Mouse (Mus musculus) forelimb bud, embryonic 11.5 days (tissue): ENCODE data around the gene Gm26602.
"Not testable (repeated sequence)": the region's sequence is repeated elsewhere in the genome, so short reads cannot be mapped to it uniquely, and the experiment has no call there.

Experiments
- DNase-seq: peaks from one replicate; pipeline ENCODE4 v3.0.0-alpha.2; 2012; ENCODE audit warnings: low read depth, low spot score

Gm26602 gene

DNA sequence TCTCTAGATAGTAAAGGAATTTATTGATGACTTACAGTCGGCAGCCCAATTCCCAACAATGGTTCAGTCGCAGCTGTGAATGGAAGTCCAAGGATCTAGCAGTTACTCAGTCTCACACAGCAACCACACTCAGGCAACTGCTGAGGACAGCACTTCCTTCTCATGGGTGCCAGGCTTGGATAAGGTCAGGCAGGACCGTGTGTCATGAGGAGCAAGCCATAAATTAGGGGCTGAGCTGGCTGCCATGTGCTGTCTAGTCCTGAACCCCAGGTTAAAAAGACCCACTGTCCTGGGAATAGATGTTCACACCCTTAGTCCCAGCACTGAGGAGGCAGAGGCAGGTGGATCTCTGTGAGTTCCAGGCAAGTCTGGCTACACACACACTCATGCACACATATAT is 25.7 kb upstream of the Gm26602 start:
- DNase-seq: not testable (repeated sequence)

DNA sequence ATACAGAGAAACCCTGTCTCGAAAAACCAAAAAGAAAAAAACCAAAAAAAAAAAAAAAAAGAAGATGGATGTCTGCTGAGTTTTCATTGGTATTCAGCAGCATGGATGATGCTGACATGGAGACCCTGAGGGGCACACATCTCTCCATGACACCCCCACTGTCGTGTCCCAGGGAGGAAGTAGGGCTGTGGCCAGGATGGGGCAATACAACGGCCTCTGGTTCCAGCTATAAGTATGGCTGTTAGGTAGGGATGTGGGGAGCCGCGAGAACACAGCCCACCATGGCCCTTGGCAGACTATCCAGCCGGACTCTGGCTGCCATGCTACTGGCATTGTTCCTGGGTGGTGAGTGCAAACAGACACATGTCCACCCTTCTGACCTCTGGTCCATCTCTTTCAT is 24.6 kb upstream of the Gm26602 start, which contains the start of gene Elane:
Elane (plus strand) TSS at position 194 of the 400 bp plus-strand sequence.
- DNase-seq: no peak

DNA sequence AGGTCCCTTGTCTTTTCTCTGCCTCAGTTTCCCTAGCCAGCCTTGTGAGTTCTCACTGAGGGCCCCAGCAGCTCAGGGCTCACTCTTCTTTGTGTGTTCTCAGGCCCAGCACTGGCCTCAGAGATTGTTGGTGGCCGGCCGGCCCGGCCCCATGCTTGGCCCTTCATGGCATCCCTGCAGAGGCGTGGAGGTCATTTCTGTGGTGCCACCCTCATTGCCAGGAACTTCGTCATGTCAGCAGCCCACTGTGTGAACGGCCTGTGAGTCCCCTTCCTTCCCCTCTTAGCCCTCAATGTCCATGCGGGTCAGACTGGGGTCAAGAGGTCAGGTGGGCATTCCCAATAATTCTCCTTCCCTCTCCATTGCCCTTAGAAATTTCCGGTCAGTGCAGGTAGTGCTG is 24.0 kb upstream of the Gm26602 start:
- no peak for DNase-seq

DNA sequence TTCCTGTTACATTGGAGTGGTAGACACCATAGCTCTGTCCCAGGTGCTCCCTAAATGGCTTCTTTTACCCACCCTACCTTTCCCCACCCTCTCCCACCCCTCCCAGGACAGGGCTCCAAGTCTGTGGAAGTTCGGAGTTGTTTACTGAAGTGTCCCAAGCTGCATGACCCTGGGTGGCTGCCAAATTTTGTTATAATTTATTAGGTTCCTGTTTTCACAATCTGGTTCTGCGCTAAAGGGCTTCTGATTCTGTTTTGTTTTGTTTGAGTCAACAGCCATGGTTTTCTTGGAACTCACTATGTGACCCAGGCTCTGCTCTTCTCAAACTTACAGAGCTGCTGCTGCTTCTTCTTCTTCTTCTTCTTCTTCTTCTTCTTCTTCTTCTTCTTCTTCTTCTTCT is 21.3 kb upstream of the Gm26602 start:
- DNase-seq: no peak

DNA sequence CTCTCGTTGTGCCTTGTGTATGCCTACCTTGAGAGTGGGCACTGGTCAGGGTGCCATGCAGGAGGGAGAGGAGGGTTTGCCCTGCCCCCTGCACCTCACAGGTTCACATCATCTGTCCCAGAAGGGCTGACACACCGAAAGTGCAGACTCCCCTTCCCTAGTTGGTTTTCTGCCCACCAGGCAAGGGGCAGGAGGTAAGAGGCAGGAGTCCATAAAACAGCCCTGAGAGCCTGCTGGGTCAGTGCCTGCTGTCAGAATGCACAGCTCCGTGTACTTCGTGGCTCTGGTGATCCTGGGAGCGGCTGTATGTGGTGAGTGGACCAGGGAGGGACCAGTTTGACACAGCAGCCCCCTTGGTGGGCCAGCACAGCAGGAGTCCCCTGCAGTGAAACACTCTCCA is 20.0 kb upstream of the Gm26602 start, which contains the start of gene Cfd:
Cfd (plus strand) TSS at position 184 of the 400 bp plus-strand sequence.
- no peak for DNase-seq

DNA sequence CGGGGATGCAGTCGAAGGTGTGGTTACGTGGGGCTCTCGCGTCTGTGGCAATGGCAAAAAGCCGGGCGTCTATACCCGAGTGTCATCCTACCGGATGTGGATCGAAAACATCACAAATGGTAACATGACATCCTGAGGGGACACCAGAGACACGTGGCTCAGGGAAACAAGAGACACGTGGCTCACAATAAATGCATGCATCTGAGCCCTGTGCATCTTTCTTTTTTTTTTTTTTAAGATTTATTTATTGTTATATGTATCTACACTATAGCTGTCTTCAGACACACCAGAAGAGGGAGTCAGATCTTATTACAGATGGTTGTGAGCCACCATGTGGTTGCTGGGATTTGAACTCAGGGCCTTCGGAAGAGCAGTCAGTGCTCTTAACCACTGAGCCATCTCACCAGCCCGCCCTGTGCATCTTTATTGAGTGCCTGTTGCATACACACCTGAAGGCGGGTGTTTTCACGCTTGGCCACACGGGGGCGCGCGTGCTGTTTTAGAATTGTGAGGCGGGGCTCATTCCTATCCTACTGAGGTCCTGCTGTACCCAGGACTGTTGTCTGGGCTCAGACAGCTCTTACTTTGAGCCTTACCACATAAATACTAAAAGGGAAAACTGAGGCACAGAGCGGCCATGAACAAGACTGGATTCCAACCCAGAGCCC is 18.1 kb upstream of the Gm26602 start:
- DNase-seq: peak; percentile 66

DNA sequence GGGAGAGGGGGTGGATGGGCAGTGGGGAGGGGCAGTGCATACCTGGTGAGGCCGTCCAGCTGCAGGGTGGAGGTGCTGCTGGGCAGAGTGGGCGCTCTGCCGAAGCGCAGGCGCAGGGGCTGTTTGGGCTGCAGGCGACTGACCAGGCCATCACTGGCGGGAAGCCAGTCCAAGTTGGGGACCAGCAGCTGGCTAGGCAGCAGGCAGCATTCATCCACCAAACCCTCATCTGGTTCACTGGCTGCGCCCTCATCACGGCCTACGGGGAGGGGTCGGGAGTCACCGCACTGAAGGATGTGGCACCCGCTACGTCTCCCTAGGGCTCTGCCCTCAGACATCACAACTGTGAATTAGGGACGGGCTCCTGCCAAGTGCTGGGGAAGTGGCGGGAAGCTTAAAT is 14.3 kb upstream of the Gm26602 start:
- DNase-seq: no peak

DNA sequence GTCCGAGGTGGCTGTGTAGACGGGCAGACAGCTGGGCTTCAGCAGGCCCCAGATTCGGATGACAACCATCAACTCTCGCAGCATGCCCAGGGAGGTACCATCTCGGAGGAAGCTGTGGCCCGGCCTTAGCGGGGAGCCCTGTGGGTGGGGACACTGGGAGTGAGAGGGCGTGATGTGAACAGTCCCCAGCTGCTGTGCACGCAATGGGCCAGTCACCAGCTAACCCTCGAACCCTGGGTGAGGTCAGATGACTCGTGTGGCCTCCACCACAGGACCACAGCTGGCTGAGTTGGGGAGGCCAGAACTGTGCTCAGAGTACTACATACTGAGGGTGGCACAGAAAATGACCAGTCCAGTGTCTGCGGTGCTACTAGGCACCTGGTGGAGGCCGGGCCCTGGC is 13.8 kb upstream of the Gm26602 start:
- DNase-seq: no peak

DNA sequence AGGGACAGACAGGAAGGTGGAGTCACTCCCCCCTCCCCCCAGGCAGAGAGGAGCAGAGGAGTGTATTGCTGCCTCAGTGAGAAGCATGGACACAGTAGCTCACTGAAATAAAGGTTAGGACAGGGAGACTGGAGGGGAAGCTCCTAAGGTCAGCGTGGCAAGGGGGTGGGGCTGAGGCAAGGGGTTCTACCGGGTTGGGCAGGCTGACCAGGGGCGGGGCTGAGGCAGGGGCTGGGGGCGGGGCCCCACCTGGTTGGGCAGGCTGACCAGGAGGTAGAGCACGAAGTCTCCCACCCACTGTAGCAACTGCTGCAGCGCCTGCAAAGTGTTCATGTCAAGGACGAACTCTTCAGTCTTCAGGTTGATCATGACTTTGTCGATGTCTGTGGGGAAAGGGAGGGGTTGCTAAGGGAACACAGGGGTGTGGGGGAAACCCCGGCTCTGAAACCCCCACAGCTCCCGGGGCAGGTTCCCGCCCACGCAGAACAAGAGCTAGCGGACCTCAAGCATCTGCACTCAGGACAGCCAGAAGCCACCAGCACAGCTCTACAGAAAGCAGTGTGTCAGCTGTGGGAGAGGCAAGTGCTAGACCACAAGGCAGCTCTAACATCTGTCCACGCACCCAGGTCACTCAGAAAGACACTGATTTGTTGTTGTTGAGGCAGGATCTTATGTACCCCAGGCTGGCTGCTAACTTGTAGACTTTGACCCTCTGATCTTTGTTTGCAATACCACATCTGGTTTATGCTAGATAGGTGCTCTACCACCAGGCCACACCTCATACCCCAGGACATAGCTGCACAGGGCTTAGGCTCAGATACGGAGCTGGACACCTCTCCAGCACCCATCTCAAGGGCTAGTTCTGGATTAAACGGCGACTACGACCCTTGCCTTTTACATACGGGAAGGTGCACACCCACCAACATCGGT is 13.1 kb upstream of the Gm26602 start:
- DNase-seq: no peak

DNA sequence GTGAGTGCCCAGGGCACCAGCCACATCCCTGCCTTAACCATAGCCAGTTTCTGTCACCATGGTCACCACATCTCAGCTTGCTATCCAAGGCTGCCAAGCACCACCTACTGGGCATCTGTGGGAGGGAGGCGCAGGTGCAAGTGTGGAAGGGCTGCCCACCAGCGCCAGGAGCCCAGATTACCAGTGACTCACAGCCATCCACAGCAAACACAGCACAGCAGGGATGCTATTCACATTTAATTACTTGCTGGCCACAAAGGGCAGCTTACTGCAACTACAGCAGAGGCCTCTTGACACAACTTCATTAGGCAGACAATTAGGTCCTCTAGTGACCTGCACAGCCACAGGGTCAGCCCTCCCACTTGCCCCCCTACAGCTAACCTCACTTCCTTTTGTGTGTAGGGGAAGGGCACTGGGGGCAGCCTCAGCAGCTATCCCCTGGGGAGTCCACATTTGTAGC is 9.7 kb upstream of the Gm26602 start:
- no peak for DNase-seq

DNA sequence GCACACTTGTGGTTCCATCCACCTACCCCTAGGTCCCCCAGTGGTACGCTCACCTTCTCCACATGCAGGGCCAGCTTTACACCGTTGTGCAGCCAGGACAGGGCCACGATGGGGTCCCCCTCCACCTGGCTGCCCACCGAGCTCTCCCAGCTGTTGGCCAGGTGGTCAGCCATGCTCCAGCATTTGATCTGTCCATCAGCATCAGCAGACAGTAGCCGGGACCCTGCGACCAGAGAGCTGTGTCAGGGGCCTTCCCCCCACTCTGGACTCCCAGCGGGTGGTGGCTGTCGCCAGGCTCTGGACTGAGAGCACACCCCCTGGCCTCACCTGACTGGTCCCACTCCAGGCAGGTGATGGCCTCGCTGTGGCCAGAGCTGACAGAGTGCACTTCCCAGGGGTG is 3.9 kb upstream of the Gm26602 start:
- no peak for DNase-seq

DNA sequence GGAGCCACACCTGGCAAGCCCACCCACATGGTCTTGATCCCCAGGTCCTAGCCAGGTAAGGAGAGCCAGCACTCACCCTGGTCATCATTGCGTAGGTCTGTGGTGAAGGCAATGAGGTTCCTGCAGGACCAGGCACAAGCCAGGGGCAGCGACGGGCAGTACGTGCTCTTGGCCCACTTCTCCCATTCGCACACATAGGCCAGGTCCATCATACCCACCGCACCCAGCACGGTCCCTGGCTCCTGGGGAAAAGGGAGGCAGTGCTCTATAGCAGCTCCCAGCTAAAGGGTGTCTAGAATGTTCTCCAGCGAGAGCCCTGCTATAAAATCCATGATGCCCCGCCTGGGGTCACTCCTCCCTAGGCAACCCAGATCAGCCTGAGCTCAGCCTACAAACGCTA is 3.2 kb upstream of the Gm26602 start:
- no peak for DNase-seq

DNA sequence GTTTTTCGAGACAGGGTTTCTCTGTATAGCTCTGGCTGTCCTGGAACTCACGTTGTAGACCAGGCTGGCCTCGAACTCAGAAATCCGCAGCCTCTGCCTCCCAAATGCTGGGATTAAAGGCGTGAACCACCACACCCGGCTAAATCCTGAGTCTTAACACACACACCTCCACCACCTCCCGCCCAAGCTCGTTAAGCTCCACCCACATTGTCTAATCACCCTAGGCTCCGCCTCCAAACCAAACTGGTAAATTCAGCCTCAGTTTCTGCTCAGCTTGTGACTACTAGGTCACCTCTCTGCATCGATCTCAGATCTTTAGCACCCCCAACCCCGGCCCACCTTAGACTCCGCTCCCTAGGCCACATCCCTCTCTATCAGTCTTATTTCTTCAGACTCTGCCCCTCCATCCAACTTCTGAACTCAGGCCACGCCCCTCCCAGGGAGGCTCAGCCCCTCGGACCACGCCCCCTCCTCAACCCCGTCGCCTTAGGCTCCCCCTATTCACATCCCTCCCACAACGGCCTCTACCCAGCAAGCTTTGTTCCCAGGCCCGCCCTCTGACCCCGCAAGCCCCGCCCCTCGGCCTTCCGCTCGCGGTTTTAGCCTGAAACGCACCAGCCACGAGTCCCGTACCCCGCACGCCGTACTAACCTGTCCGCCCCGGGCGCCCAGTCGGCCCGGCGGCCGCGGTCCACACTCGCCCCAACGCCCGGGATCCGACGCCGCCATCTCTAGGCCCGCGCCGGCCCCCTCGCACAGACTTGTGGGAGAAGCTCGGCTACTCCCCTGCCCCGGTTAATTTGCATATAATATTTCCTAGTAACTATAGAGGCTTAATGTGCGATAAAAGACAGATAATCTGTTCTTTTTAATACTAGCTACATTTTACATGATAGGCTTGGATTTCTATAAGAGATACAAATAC is 2.2 kb upstream of the Gm26602 start, which contains the start of gene Med16:
Med16 (minus strand) TSS at position 757 of the 925 bp plus-strand sequence.
- peak; percentile 96 for DNase-seq

DNA sequence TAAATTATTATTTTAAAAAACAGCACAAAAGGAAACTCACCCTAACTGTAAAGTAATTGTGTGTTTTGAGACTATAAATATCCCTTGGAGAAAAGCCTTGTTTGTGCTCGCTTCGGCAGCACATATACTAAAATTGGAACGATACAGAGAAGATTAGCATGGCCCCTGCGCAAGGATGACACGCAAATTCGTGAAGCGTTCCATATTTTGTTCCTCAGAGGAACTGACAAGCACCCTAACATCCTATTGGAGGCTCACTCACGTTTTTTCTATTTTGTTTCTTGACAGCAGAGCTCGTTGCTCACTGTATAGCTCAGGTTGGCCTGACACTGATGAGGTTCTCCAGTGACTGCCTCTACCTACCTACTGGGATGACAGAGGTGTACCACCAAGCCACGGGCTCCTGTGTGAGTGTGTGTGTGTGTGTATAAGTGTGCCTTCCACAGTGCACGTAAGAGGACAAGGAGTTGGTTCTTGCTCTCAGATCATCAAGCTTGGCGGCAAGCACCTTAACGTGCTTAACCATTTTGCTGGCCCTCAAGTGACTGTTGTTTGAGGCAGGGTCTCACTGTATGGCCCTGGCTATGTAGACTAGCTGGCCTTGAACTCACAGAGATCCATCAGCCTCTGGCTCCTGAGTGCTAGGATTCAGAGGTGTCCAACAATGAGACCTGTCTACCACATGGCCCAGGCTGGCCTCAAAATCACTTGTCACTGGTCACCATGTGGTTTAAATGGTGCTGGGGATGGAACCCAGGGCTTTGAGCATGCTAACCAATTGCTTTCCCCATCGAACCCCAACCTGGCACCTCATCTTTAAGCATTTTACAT is 1.3 kb upstream of the Gm26602 start:
- peak; percentile 58 for DNase-seq

DNA sequence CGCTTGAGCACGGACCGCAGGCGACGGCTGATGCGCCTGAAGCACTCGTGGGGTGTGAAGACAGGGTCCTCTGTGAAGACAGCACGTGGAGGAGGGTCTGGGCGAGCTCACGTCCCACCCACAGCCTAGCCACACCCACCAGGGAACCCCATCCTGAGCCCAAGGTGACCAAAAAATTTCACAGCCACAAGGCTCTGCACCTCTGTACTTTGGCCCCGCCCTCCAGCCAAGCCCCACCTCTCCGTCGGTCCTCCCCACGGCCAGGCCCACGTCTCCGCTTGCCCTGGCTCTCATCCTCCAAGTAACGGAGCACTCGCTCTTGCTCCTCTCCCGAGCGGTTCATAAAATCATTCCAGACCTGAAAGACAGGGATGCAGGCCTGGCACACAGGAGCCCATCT is 1.8 kb downstream of the Gm26602 start:
- DNase-seq: no peak

DNA sequence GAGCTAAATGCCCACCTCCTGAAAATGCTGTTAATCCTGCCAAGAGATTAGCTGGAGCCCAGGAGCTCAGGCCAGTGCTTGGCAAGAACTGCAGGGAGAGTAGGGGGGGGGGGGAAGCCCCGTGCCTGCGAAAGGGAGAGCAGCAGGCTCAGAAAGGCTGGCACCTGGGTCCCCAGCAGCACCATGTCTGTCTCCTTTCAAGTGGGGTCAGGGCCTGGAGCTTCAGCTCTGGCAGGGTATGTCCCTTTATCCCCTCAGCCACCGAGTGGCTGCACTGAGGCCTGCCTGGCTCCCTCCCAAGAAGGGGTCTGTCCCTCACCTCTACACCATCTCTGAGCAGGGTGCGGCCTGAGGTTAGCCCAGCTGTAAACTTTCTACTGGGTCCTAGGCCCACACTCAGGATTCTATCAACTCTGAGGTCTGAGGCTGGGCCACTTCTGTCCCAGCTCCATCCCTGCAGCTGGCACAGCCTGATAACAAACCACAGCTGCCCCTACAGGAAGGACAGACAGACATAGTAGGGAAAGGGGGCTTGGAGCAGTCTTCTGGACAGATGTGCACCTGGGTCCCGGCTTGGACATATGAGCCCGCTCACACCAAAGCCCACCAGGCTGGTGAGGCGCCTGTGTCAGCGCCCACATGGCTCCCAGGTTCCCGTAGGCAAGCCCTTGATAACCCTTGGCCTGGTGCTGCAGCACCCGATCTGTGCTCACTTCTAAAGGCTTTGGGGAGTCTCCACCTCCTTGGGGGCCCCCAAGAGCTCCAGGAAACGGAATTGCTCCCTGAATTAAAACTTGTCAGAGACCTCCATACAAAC is 3.7 kb downstream of the Gm26602 start:
- DNase-seq: no peak

DNA sequence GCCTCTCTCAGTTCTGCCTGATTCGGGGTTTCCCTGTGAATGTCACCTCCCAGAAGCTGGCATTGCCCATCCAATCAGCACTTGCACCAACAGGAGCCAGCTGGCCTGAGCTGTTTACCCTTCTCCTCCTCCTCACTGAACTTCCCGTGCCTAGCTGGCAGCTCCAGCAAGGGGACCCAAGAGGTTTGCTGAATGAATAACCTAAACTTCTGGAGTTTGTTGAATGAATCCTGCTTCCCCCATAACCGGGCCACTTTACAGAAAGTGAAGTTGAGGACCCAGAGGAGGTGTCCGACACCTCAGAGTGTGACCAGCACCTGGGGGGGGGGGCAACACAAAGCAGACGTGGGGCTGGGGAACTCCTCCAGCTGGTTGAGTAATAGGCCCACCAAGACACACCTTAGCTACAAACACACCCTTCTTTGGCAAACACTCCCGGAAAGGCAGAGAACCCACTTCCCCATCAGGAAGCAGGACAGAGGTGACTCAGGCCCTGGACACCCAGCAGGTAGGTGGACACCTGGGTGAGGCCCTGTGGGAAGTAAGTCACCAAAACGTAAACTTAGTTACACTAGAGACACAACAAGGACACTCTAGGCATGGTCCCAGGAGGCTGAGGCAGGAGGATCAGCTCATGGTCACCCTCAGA is 4.4 kb downstream of the Gm26602 start:
- no peak for DNase-seq

DNA sequence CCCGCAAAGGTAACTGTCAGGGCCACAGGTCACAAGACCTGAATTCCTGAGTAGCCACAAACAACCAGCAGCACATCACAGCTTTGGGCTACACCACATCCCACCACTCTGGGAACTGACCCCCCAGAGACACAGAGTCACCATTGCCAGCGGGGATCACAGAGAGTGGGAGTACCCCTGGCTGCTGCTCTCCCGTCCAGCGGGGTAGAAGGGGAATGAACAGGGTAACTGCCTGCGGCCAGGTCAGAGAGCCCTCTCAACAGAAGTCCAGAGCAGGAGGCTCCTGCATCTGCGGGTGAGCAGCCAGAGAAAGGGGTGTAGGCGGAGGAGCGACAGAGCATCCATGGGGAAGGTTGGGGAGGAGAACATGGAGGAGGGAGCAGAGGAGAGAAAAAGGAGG is 5.4 kb downstream of the Gm26602 start:
- no peak for DNase-seq

DNA sequence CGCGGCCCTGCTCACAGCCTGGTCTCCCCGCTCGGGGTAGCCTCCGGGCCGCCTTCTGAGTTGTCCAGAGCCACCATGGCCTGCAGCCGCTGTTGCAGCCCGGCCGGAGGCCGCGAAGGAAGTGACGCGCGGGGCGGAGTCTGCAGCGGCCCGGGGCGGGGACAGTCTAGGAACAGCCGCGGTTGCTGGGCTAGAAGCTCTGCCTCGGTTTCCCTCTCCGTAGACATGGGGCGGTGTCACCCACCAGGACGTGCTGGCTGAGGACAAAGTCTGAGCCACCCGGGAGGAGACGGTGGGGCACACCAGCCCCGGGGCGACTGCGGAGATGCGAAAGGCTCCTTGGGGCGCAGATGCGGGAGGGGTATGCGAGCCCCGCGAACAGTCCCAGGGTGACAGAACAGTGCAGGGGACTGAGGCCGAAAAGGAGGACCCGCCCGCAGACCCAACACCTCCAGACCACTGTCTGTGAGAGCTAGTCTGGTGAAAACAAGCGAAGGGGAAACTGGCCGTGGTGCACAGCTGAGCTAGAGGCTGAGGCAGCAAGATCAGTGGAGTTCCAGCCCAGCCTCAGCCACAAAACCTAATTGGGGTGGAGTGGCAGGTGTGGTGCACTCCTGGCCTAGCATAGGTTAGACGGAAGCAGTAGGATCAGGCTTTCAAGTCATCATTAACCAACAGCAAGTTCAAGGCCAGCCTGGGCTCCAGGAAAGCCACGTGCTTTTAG is 6.3 kb downstream of the Gm26602 start, which contains the start of gene Kiss1r:
Kiss1r (plus strand) TSS at position 164 of the 724 bp plus-strand sequence.
- peak; percentile 56 for DNase-seq
